Mouse (Mus musculus) small intestine, adult 2 months (tissue): ENCODE measurements around the gene Bcas3.

Source experiments
- CTCF ChIP-seq: fragments of 200-500 bp; IDR thresholded peaks from 2 replicates; pipeline ENCODE4 v1.5.1; 2012; ENCODE audit warnings: low read depth, mild to moderate bottlenecking, control low read depth, inconsistent platforms, low read length, moderate library complexity, mixed read lengths; ENCODE audit not compliant: insufficient replicate concordance, insufficient read length; ENCODE audit errors: extremely low read depth
- POLR2A ChIP-seq: fragments of 200-500 bp; IDR thresholded peaks from 2 replicates; pipeline ENCODE4 v1.6.1; 2012; ENCODE audit warnings: low read depth, mild to moderate bottlenecking, control low read depth, inconsistent platforms, low read length, moderate library complexity

- TF ChIP-seq CTCF, result no peak
- no peak for TF ChIP-seq POLR2A
These were observed 61.5 kb downstream of the Bcas3 start for GRCm38 (mm10) chr11:85414476-85414875.
